Mouse (Mus musculus): ENCODE measurements around the gene Trdn. TPM values are rescaled to one million over a fixed set of nuclear protein-coding genes. Genes with fewer than 3 reads are reported as not detected.

Gene Trdn
- not detected for polyA plus RNA-seq (2017; shearing (Covaris generic))

- no peak for ATAC-seq
These were observed at the start of gene Trdn for GRCm38 (mm10) chr10:33080254-33080653. Gene Trdn, plus strand, starts transcription at chr10:33080554.

GRCm38 (mm10) chr10:33060771-33061170 lies 19.6 kb upstream of the Trdn start:
- ATAC-seq: no peak

GRCm38 (mm10) chr10:33065566-33065965 lies 14.8 kb upstream of the Trdn start:
- ATAC-seq: no peak

GRCm38 (mm10) chr10:33073126-33073525 lies 7.2 kb upstream of the Trdn start:
- no peak for ATAC-seq

GRCm38 (mm10) chr10:33082151-33082844 lies 1.9 kb downstream of the Trdn start:
- ATAC-seq: no peak

GRCm38 (mm10) chr10:33082961-33083626 lies 2.7 kb downstream of the Trdn start:
- ATAC-seq: no peak

GRCm38 (mm10) chr10:33083627-33084158 lies 3.3 kb downstream of the Trdn start:
- ATAC-seq: no peak

- no peak for ATAC-seq
These were observed 8.0 kb downstream of the Trdn start for GRCm38 (mm10) chr10:33088403-33088802.

- no peak for ATAC-seq
These were observed 12.0 kb downstream of the Trdn start for GRCm38 (mm10) chr10:33092400-33092799.

GRCm38 (mm10) chr10:33107942-33108341 lies 27.6 kb downstream of the Trdn start:
- ATAC-seq: no peak

GRCm38 (mm10) chr10:33123028-33123427 lies 42.7 kb downstream of the Trdn start:
- no peak for ATAC-seq

GRCm38 (mm10) chr10:33144911-33145310 lies 64.6 kb downstream of the Trdn start:
- ATAC-seq: no peak

- ATAC-seq: no peak
These were observed 99.6 kb downstream of the Trdn start for GRCm38 (mm10) chr10:33179731-33180631.

- no peak for ATAC-seq
These were observed 108.7 kb downstream of the Trdn start for GRCm38 (mm10) chr10:33189031-33189430.

GRCm38 (mm10) chr10:33195919-33196318 lies 115.6 kb downstream of the Trdn start:
- ATAC-seq: no peak

- no peak for ATAC-seq
These were observed 117.9 kb downstream of the Trdn start for GRCm38 (mm10) chr10:33198257-33198656.

GRCm38 (mm10) chr10:33210411-33210810 lies 130.1 kb downstream of the Trdn start:
- no peak for ATAC-seq

- no peak for ATAC-seq
These were observed 173.6 kb downstream of the Trdn start for GRCm38 (mm10) chr10:33253911-33254310.

- no peak for ATAC-seq
These were observed 175.8 kb downstream of the Trdn start for GRCm38 (mm10) chr10:33256202-33256601.

- ATAC-seq: no peak
These were observed 224.6 kb downstream of the Trdn start for GRCm38 (mm10) chr10:33304982-33305381.

GRCm38 (mm10) chr10:33353026-33353425 lies 272.7 kb downstream of the Trdn start:
- ATAC-seq: no peak

GRCm38 (mm10) chr10:33366521-33366920 lies 286.2 kb downstream of the Trdn start:
- no peak for ATAC-seq

GRCm38 (mm10) chr10:33370534-33370933 lies 290.2 kb downstream of the Trdn start:
- no peak for ATAC-seq

Measured in inflammation-experienced regulatory T-cells, adult 6 months (primary cell).